Mouse (Mus musculus) small intestine, adult 2 months (tissue): ENCODE data around the gene Plscr1.

Experiments
- CTCF ChIP-seq: fragments of 200-500 bp; IDR thresholded peaks from 2 replicates; pipeline ENCODE4 v1.5.1; 2012; ENCODE audit warnings: low read depth, mild to moderate bottlenecking, control low read depth, inconsistent platforms, low read length, moderate library complexity, mixed read lengths; ENCODE audit not compliant: insufficient replicate concordance, insufficient read length; ENCODE audit errors: extremely low read depth
- POLR2A ChIP-seq: fragments of 200-500 bp; IDR thresholded peaks from 2 replicates; pipeline ENCODE4 v1.6.1; 2012; ENCODE audit warnings: low read depth, mild to moderate bottlenecking, control low read depth, inconsistent platforms, low read length, moderate library complexity

DNA sequence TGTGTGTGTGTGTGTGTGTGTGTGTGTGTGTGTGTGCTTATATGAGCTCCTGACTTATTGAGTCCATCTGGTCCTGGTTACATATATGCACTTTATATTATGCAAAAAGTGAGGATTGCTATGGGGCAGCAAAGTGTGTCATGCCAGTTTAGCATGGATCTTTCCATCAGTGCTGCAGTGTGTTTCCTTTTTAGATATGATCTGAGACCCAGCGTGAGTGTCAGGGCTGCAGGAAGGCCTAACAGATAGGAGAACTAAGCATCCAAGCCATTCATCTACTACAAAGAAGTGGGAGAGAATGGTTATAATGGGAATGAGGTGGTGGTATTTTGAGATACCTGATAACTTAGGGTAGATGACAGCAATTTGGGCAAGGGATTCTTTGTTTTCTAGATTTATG lies 30.5 kb downstream of the Plscr1 start:
- no peak for TF ChIP-seq CTCF
- TF ChIP-seq POLR2A = no peak
